Mouse (Mus musculus) c-Kit-positive CD71-positive TER-119-positive erythroid progenitor cells, embryonic 14.5 days (primary cell): Measurements from ENCODE around the gene Mob1b.
"Not testable (repeated sequence)": the region's sequence is repeated elsewhere in the genome, so short reads cannot be mapped to it uniquely, and the experiment has no call there.

Source experiments
- DNase-seq: peaks from one replicate; pipeline ENCODE4 v3.0.0-alpha.2; 2013; ENCODE audit warnings: low spot score

Gene Mob1b

DNA sequence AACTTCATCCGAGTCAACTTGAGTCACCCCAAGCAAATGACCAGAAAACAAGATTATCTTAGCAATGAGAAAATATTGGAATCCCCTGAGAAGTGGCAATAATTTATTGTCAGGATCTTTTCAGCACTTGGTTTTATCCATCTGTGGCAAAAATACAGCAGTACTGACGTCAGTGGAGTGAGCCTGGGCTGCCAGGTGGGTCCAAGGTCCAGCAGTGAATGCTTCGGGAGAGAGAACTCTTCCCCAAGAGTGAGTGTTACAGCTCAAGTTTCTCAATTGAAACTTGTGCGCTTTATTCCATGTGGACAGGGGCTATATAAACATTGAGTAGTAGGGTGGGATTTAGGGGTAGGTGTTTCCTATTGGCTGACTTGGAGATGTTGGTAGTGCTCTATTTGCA lies 18.6 kb upstream of the Mob1b start:
- no peak for DNase-seq

DNA sequence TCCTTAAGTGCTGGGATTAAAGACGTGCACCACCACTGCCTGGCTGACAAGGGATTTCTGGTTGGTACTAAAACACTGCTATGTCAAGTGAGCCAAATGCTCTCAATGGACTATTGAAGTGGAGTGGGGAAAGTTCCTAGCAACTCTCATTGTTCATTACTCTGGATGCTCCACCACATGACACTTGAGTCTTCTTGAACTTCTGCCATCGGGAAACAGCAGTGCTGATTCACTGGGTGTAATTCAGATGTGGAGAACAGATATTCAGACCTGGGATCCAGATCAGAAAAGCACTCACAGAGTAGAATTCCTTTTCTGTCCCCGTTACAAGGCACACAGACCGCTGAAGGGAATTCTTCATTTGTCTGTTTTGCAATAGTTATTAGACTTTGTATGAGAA lies 17.1 kb upstream of the Mob1b start:
- DNase-seq = no peak

- no peak for DNase-seq
Measured at GRCm38 (mm10) chr5:88711128-88711527, 9.5 kb upstream of the Mob1b start.

DNA sequence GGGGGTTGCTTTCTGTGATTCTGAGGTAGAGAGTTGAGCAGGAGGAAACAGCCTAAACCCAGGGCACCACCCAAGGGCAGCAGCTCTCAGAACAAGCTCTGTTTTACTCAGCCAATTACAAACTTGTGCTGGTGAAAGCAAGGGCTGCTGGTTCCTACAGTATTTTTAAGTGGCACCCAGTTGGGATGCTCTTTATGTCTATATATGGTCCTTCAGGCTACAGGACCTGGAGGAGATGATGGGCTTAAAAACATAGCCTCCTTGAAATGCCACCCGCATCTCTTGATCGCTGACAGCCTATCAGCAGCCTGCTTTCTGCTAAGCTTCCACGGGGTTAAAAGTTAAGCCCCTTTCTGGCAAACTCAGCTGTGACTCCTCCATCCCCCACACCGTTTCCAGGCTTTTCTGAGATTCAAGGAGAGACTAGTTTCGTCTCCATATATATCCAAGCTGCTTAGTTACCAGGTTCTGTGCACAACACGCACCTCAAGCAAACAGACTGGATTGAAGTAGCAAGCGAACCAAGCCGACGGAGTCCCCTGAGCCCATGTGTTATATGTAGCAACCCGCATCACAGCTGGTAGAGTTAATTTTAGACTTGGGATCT lies 8.9 kb upstream of the Mob1b start:
- no peak for DNase-seq

DNA sequence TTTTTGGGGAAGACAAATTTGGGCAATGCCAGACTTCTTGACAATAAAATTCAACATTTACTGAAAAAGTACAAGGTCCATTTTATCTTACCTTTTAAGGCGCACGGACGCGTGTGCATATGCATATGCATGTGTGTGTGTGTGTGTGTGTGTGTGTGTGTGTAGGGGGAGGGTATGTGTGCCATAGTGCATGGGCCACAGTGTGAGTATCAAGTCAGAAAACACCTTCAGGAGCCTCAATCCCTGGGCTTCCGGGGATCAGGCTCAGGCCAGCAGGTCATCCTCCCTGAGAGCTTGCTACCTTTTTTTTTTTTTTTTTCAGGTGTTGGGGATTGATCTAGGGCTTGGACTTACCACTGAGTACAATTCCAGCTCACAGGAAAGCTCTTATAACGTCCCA lies 8.3 kb upstream of the Mob1b start:
- DNase-seq = no peak

GRCm38 (mm10) chr5:88716983-88717382 lies 3.7 kb upstream of the Mob1b start:
- DNase-seq = no peak

DNA sequence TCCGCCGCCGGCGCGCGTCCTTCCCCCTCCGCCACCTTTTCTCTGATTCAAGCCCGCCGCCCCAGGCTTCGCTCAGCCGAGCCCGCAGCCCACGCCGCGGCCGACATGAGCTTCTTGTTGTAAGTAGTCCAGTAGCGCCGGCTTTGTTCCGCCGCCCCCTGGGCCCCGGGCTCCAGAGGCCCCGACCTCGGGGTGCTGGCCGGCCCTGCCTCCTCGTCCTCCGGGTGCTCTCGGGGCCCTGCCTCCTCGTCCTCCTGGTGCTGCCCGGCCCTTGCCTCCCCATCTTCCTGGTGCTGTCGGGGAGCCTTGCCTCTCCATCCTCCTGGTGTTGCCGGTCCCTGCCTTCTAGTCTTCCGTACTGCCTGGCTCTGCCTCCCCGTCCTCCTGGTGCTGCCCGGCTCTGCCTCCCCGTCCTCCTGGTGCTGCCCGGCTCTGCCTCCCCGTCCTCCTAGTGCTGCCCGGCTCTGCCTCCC lies 384 bp downstream of the Mob1b start:
- no peak for DNase-seq

DNA sequence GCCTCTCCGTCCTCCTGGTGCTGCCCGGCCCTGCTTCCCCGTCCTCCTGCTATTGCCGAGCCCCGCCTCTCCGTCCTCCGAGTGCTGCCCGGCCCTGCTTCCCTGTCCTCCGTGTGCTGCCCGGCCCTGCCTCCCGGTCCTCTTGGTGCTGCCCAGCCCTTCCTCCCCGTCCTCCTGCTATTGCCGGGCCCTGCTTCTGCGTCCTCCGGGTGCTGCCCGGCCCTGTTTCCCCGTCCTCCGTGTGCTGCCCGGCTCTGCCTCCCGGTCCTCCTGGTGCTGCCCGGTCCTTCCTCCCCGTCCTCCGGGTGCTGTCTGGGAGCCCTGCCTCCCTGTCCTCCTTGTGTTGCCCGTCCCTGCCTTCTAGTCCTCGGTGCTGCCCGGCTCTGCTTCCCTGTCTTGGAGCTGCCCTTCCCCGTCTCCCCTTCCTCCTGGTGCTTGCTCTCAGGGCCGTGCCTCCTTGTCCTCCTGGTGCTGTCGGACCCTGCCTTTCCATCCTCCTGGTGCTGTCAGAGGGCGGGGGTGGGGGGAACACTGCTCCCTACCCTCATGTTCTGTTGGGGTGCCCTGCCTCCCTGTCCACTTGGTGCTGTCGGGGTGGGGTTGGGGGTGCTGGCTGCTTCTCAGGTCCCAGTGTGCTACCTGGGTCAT lies 1.0 kb downstream of the Mob1b start:
- peak; percentile 40 for DNase-seq

- DNase-seq = no peak
Measured at GRCm38 (mm10) chr5:88722213-88722600, 1.6 kb downstream of the Mob1b start.

DNA sequence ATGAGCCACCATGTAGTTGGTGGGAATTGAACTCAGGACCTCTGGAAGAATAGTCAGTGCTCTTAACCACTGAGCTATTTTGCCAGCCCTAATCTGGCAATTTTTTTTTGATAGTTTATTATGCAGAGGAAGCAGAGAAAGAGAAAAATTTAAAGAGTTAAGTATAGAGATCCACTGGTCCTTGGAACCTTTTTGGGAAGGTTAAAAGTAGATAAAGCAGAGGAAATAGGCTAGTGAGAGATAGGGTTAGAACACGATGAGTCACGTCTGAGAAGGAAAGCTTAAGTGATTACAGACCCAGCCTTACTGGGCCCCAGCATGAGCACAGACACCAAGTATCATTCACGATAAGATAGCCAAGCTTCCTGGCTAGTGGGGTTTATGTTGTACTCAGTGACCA lies 3.4 kb downstream of the Mob1b start:
- DNase-seq = peak; percentile 81

- DNase-seq = no peak
Measured at GRCm38 (mm10) chr5:88727593-88728144, 7.0 kb downstream of the Mob1b start.

- peak; percentile 49 for DNase-seq
Measured at GRCm38 (mm10) chr5:88734786-88735185, 14.1 kb downstream of the Mob1b start.

GRCm38 (mm10) chr5:88741065-88741464 lies 20.4 kb downstream of the Mob1b start:
- not testable (repeated sequence) for DNase-seq

GRCm38 (mm10) chr5:88747774-88748173 lies 27.1 kb downstream of the Mob1b start:
- no peak for DNase-seq

DNA sequence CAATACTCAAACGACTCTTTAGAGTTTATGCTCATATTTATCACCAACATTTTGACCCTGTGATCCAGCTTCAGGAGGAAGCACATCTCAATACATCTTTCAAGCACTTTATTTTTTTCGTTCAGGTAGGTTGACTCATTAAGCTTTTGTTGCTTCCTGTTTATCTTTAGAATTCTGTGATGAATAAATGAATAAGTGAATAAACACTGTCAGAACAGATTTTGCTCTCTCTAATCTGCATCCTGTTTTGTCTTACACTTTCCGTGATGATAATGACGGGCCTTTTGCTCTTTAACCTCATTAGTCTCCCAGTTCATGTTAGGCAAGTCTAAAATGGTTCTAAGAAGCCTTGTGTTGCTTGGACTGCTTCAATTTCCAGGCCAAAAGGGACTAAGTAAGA lies 32.5 kb downstream of the Mob1b start:
- DNase-seq = no peak

- no peak for DNase-seq
Measured at GRCm38 (mm10) chr5:88762611-88763010, 42.0 kb downstream of the Mob1b start.

DNA sequence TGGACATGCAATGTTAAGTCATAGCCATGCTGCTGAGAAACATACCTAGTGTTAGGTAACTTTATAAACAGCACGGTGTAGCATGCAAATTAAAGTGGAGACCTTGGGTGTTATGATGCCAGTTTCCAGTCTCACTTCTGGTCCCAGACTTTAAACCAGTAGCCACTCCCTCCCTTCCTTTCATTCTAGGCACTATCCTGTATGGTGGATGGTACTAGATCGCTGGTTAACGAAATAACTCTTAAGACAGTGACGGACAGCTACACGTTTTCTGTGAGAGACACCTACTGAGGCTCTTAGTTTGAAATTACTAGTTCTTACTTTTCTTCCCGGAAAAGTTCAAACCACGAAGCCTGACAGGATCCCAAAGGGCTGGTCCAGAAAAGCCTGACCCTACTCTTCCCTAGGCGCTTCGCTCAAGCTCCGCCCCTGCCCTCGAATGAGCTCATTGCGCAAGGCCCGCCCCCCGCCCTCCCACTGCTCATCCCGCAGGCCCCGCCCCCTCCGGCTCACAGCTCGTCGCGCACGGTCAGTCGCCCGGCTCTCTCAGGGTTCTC lies 43.9 kb downstream of the Mob1b start:
- peak; percentile 99 for DNase-seq

GRCm38 (mm10) chr5:88764987-88765481 lies 44.4 kb downstream of the Mob1b start, which contains the start of gene Dck:
Gene Dck (plus strand): TSS chr5:88764996.
- no peak for DNase-seq

GRCm38 (mm10) chr5:88765587-88765986 lies 44.9 kb downstream of the Mob1b start:
- DNase-seq = peak; percentile 33

DNA sequence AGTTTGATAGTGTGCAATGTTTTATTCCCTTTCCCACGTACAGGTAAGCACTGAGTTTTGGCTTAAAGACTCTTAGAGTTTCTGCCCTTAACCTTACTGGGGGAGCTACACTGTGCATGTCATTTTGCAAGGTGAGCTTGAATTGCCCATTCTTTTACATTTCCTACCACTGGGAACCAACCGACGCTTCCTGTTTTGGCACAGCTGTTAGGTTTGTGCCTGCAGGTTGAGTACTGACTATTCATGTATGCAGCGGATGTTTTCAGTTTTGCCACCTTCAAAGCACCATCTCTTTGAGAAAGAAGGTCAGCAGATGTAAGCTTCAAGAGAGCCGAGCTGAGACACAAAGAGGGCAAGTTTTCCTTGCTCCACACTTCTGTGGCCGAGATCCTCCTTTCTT lies 45.5 kb downstream of the Mob1b start:
- DNase-seq = peak; percentile 13

DNA sequence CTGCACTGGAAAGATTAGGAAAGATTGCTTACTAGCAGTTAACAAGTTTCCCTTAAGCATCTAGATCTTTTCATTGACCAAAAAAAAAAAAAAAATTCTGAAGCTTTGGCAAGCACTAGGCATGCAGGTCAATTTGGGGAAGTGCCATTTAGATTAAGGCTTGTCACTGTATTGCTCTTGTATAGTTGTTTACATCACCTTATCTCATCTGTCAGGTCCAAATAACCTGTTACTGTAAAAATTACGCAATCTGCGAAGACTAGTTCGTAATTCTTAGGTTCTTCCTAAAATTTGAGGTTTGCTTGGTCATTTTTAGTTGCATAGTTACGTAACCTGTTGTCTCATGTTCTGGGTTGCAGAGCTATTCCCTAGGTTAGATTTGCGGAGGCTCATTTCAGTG lies 46.2 kb downstream of the Mob1b start:
- peak; percentile 20 for DNase-seq

GRCm38 (mm10) chr5:88768201-88768600 lies 47.5 kb downstream of the Mob1b start:
- peak; percentile 74 for DNase-seq
